Mouse (Mus musculus) CH12.LX (cell line): ENCODE results near the gene Sept3. TPM values are rescaled to one million over a fixed set of nuclear protein-coding genes. Genes with fewer than 3 reads are reported as not detected.

Source experiments
- DNase-seq: peaks from one replicate; pipeline ENCODE4 v3.0.0-alpha.2; 2013; ENCODE audit errors: extremely low read depth
- H3K27ac ChIP-seq: 2 replicates; pipeline ENCODE4 v1.5.1; 2012; ENCODE audit warnings: low read depth, mild to moderate bottlenecking, control low read depth, moderate library complexity; ENCODE audit not compliant: insufficient read depth
- H3K27me3 ChIP-seq: replicated peaks from 2 replicates; pipeline ENCODE3; 2012; ENCODE audit warnings: inconsistent platforms
- H3K36me3 ChIP-seq, 2 experiments: replicated peaks in 1 of 2; 2 replicates each; pipeline versions ENCODE3 to v1.6.1; 2012; ENCODE audit warnings: inconsistent platforms in 1 of 2, low read length in 1 of 2, mild to moderate bottlenecking in 1 of 2, mixed read lengths in 1 of 2, moderate library complexity in 1 of 2; ENCODE audit not compliant: control insufficient read depth in 1 of 2, insufficient read depth in 1 of 2
- H3K4me1 ChIP-seq, 2 experiments: 2 replicates each; pipeline ENCODE4 v1.6.1; 2012; ENCODE audit warnings: inconsistent platforms in 1 of 2, moderate library complexity in 1 of 2; ENCODE audit not compliant: insufficient read depth in 2 of 2, control insufficient read depth in 1 of 2
- H3K4me2 ChIP-seq: 2 replicates; pipeline ENCODE4 v1.6.1; 2012; ENCODE audit warnings: low read depth, mild to moderate bottlenecking, control low read depth; ENCODE audit not compliant: poor library complexity, insufficient read depth, severe bottlenecking
- H3K4me3 ChIP-seq, 3 experiments: fragments of 150-350 bp in 1 of 3; sonication (generic) in 1 of 3; replicated peaks in 1 of 3; 2 replicates each; pipeline versions ENCODE3 to v1.5.1; 2011 to 2012; ENCODE audit warnings: low read depth in 2 of 3, low read length in 2 of 3, mild to moderate bottlenecking in 2 of 3, moderate library complexity in 2 of 3, control low read depth in 1 of 3, improper control_type of control experiment in 1 of 3, inconsistent platforms in 1 of 3, mixed read lengths in 1 of 3; ENCODE audit not compliant: poor library complexity in 1 of 3
- H3K79me2 ChIP-seq: replicated peaks from 2 replicates; pipeline ENCODE4 v1.6.1; 2012; ENCODE audit warnings: mild to moderate bottlenecking, moderate library complexity; ENCODE audit not compliant: control insufficient read depth, poor library complexity, insufficient read depth, severe bottlenecking; ENCODE audit errors: extremely low read depth
- H3K9ac ChIP-seq: 2 replicates; pipeline ENCODE4 v1.6.1; 2012; ENCODE audit warnings: low read depth, mild to moderate bottlenecking, control low read depth, moderate library complexity; ENCODE audit not compliant: insufficient read depth
- H3K9me3 ChIP-seq: replicated peaks from 2 replicates; pipeline ENCODE3; 2012; ENCODE audit warnings: low read length, inconsistent platforms, mixed read lengths
- CHD2 ChIP-seq: IDR thresholded peaks from 2 replicates; pipeline ENCODE4 v1.6.1; 2011; ENCODE audit warnings: low read length, improper control_type of control experiment
- CTCF ChIP-seq, 2 experiments: IDR thresholded peaks in 1 of 2; conservative IDR thresholded peaks in 1 of 2; 2 replicates each; pipeline ENCODE4 v1.5.1; 2011 to 2012; ENCODE audit warnings: low read depth in 2 of 2, low read length in 2 of 2, improper control_type of control experiment in 1 of 2, inconsistent platforms in 1 of 2, mild to moderate bottlenecking in 1 of 2, moderate library complexity in 1 of 2
- E2F4 ChIP-seq: IDR thresholded peaks from 2 replicates; pipeline ENCODE4 v1.6.1; 2011; ENCODE audit warnings: low read depth, low read length, improper control_type of control experiment; ENCODE audit not compliant: insufficient replicate concordance
- HCFC1 ChIP-seq: IDR thresholded peaks from 2 replicates; pipeline ENCODE4 v1.6.1; 2012; ENCODE audit warnings: low read depth, mild to moderate bottlenecking, inconsistent platforms, low read length, improper control_type of control experiment
- MAFK ChIP-seq: IDR thresholded peaks from 2 replicates; pipeline ENCODE4 v1.6.1; 2011; ENCODE audit warnings: low read length, improper control_type of control experiment; ENCODE audit not compliant: insufficient replicate concordance
- MAX ChIP-seq: IDR thresholded peaks from 2 replicates; pipeline ENCODE4 v1.6.1; 2011; ENCODE audit warnings: low read length, improper control_type of control experiment
- MEF2A ChIP-seq: IDR thresholded peaks from 2 replicates; pipeline ENCODE4 v1.6.1; 2014; ENCODE audit warnings: low read depth, mild to moderate bottlenecking, inconsistent platforms, low read length, improper control_type of control experiment, borderline replicate concordance
- MXI1 ChIP-seq: IDR thresholded peaks from 2 replicates; pipeline ENCODE4 v1.6.1; 2011; ENCODE audit warnings: mild to moderate bottlenecking, low read depth, low read length, improper control_type of control experiment
- MYC ChIP-seq: IDR thresholded peaks from 2 replicates; pipeline ENCODE4 v1.6.1; 2011; ENCODE audit warnings: low read depth, mild to moderate bottlenecking, improper control_type of control experiment, low read length
- PAX5 ChIP-seq: IDR thresholded peaks from 2 replicates; pipeline ENCODE4 v1.6.1; 2012; ENCODE audit warnings: low read length, inconsistent platforms, mixed read lengths
- RCOR1 ChIP-seq: conservative IDR thresholded peaks from 2 replicates; pipeline ENCODE4 v1.6.1; 2012; ENCODE audit warnings: low read depth, mild to moderate bottlenecking, inconsistent platforms, low read length, improper control_type of control experiment
- SIN3A ChIP-seq: IDR thresholded peaks from 2 replicates; pipeline ENCODE4 v1.6.1; 2012; ENCODE audit warnings: low read length, improper control_type of control experiment, inconsistent platforms
- SMC3 ChIP-seq: IDR thresholded peaks from 2 replicates; pipeline ENCODE4 v1.6.1; 2011; ENCODE audit warnings: low read depth, low read length, improper control_type of control experiment
- TBP ChIP-seq: conservative IDR thresholded peaks from 2 replicates; pipeline ENCODE4 v1.6.1; 2011; ENCODE audit warnings: low read depth, low read length, improper control_type of control experiment
- TCF12 ChIP-seq: IDR thresholded peaks from 2 replicates; pipeline ENCODE4 v1.6.1; 2014; ENCODE audit warnings: low read depth, mild to moderate bottlenecking, inconsistent platforms, low read length, improper control_type of control experiment
- UBTF ChIP-seq: IDR thresholded peaks from 2 replicates; pipeline ENCODE4 v1.6.1; 2012; ENCODE audit warnings: low read depth, mild to moderate bottlenecking, inconsistent platforms, low read length, improper control_type of control experiment, moderate library complexity
- ZKSCAN1 ChIP-seq: IDR thresholded peaks from 2 replicates; pipeline ENCODE4 v1.6.1; 2012; ENCODE audit warnings: low read depth, inconsistent platforms, low read length, improper control_type of control experiment, borderline replicate concordance
- ZMIZ1 ChIP-seq: IDR thresholded peaks from 2 replicates; pipeline ENCODE4 v1.6.1; 2012; ENCODE audit warnings: low read depth, mild to moderate bottlenecking, inconsistent platforms, low read length, improper control_type of control experiment
- dilution Hi-C: fragments of 300-500 bp; cut with MboI; formaldehyde crosslinking; loops from 2 replicates; pipeline ENCODE4 v1.14.3; 2020; ENCODE audit warnings: low sequenced_read_pairs; ENCODE audit not compliant: extremely low pct_unique_long_range_greater_than_20kb, extremely low pct_ligation_motif_present
- in situ Hi-C: fragments of 300-500 bp; cut with MboI; formaldehyde crosslinking; loops from 3 replicates; pipeline ENCODE4 v1.14.3; 2019; ENCODE audit warnings: low sequenced_read_pairs, low pct_ligation_motif_present, low pct_unique_long_range_greater_than_20kb, mixed read lengths
- polyA plus RNA-seq: library from polyadenylated mRNA; unstranded; fragments of >175 nt; gene quantifications from 2 replicates; pipeline ENCODE4 v1.2.1, GENCODE M21; 2012; ENCODE audit warnings: low read depth; ENCODE audit not compliant: insufficient read length
- total RNA-seq, 2 experiments: library from RNA; depleted of rRNA; stranded (reverse); fragments of 300-350 nt in 1 of 2; fragments of >200 nt in 1 of 2; gene quantifications; 2 replicates each; pipeline ENCODE4 v1.2.3; 2012 to 2014

The Sept3 gene
- total and polyA plus RNA-seq, 3 experiments: 0.04 to 0.07 TPM; not detected in 1

DNA sequence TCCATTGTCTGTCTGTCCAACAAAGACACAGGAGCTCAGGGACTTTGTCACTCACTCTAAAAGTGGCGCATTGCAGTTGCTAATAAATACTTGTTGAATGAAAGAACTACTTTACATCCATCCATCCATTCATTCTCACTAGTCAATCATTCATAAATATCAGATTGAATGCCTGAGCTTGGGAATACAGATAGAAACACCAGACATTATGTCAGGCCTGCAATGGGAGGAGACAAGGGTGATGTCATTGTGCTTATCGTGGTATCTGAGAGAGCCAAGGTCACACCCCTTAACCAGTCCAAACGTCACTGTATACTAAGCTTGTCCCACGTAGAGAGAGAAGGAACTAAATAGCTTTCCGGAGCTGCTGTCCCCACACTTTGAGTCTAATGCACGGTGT lies 22.6 kb upstream of the Sept3 start, which contains the start of gene 1500009C09Rik:
TSS of gene 1500009C09Rik (plus strand) at position 301 of the 400 bp plus-strand sequence.
- H3K4me1 ChIP-seq: peaks cover 8 to 14% of the 10 kb centered on the region in 2 experiments
- TF ChIP-seq ZKSCAN1 (no peak), MXI1 (no peak), ZMIZ1 (no peak), TCF12 (no peak), RCOR1 (no peak), TBP (no peak), SIN3A (no peak), PAX5 (no peak), SMC3 (no peak), MAFK (no peak), MEF2A (no peak), MAX (no peak), E2F4 (no peak), CHD2 (no peak), HCFC1 (no peak), UBTF (no peak), MYC (no peak)
- peaks cover 34% of the 10 kb centered on the region for H3K27me3 ChIP-seq
- in situ Hi-C loops (loop anchor here (25.0 kb wide), 1 partner anchor 835 kb away; the partner anchor contains the start of gene Serhl), dilution Hi-C loops (no loop called here)
- H3K4me3 ChIP-seq: no peak within 1 kb of the TSS
- no peak for DNase-seq
- peaks cover 9% of the 10 kb centered on the region for H3K9me3 ChIP-seq
- H3K79me2 ChIP-seq: no peaks in the 10 kb centered on the region
- no peak within 1 kb of the TSS for H3K4me2 ChIP-seq
- no peak within 1 kb of the TSS for H3K27ac ChIP-seq
- no peak within 1 kb of the TSS for H3K9ac ChIP-seq
- H3K36me3 ChIP-seq: no peaks in the 10 kb centered on the region

DNA sequence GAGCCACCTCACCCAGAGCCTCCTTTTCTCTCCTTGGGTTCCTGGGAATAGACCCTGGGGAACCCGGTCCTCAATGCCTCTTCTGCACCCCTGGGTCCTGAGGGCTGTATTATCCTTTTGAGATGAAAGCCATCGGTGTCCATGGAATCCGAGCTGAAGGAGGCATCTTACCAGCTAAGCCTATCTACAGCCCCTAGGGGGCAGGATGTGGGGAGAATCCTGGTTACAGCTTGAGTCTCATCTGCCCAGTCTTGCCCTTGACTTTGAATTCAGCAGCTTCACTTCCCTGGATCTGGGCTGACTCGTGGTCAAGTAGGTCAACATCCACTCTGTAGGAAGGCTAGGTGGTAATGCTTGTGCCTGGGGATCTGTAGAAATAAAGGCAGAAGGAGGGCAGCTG lies 19.4 kb upstream of the Sept3 start:
- no peak overlapping the region for H3K4me3 ChIP-seq
- H3K27ac ChIP-seq: no peak overlapping the region
- H3K4me1 ChIP-seq: peaks cover 8 to 17% of the 10 kb centered on the region in 2 experiments
- H3K79me2 ChIP-seq: no peaks in the 10 kb centered on the region
- dilution Hi-C loops (no loop called here), in situ Hi-C loops (loop anchor here (25.0 kb wide), 1 partner anchor 832 kb away; the partner anchor contains the start of gene Serhl)
- TF ChIP-seq TCF12 (no peak), CTCF (conservative IDR thresholded peaks at IDR 0.05 in 1 of 2, IDR thresholded peaks at IDR 0.05 in 1 of 2; ENCODE audit: low read depth in 2 of 2, low read length in 2 of 2) (peak in 1 of 2 experiments; percentile 54; a peak in 2 of 4 replicates), MYC (no peak)
- H3K4me2 ChIP-seq: no peak overlapping the region
- no peak for DNase-seq
- H3K27me3 ChIP-seq: peaks cover 61% of the 10 kb centered on the region
- no peak overlapping the region for H3K9ac ChIP-seq
- peaks cover 18% of the 10 kb centered on the region for H3K9me3 ChIP-seq
- no peaks in the 10 kb centered on the region for H3K36me3 ChIP-seq
